Mouse (Mus musculus) gastrocnemius, postnatal 10 days (tissue): Measurements from ENCODE around the gene Tmem95. TPM values are rescaled to one million over a fixed set of nuclear protein-coding genes. Genes with fewer than 3 reads are reported as not detected.
A peak's percentile ranks its signal among the peaks of the same experiment; 100 is the strongest.
"Not testable (repeated sequence)": the region's sequence is repeated elsewhere in the genome, so short reads cannot be mapped to it uniquely, and the experiment has no call there.

Experiments used
- DNase-seq: peaks from one replicate; pipeline ENCODE4 v3.0.0; 2021; ENCODE audit warnings: mixed read lengths
- long read RNA-seq, 2 experiments: library from polyadenylated mRNA; stranded (forward); transcript quantifications; one replicate each; pipeline ENCODE4 v2.0.0; 2021
- total RNA-seq, 2 experiments: library from RNA; stranded (reverse); gene quantifications; 2 replicates each; pipeline ENCODE4 v1.2.3; 2021

Tmem95 gene
- not detected for total RNA-seq
- long read RNA-seq, experiment 1 = 0 reads
- long read RNA-seq, experiment 2 = 0 reads

DNA sequence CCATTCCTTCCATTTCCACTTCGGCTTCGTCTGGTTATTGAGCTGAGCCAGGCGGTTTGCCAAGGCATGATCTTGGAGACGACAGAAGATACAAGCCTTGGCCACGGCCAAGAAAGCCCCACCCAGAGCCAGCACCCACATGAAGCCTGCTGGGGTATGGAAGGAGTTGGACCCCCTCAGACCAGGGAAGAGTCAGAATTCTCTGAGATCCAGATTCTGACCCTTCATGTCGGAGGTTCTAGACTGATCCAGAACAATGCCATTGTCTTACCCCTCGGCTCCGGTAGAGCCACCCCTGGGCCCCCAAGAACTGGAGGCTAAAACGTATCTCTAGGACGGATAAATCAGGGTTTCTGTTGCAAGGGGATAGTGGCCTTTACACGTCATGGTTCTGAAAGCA lies at the start of gene Tmem95:
Gene Tmem95, minus strand, starts transcription at position 141 of the 400 bp plus-strand sequence.
- DNase-seq = no peak

DNA sequence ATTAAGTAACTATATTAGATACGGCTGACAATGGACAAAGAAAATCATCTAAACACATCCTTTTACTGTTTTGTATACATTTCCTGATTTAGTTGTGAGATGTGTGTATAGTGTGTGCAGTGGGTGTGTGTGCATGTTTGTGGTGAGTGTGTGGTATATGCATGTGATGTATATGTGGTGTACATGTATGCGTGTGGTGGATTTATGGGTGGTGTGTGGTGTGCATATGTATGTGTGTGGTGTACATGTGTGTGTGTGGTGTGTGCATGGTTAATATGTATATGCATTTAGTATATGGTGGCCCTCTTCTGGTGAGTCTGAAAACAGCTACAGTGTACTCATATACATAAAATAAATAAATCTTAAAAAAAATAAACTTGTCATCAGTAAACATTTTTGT lies 49.7 kb upstream of the Tmem95 start:
- no peak for DNase-seq

DNA sequence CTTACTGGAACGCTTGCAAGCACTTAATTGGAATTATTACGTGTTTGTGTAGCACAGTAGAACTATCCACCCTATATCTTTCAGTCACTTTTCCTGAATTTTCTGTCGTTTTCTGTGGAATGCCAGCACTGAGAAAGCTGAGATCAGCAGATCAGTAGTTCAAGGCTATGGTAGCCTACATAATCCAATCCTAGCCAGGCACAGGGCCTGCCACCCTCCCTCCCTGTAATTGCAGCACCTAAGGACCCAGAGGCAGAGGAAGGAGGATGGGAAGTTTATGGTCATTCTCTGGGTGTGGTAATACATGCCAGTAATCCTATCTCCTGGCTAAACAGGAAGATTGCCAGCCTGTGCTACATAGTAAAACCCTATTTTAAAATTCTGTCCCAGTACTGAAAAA lies 45.0 kb upstream of the Tmem95 start:
- no peak for DNase-seq

DNA sequence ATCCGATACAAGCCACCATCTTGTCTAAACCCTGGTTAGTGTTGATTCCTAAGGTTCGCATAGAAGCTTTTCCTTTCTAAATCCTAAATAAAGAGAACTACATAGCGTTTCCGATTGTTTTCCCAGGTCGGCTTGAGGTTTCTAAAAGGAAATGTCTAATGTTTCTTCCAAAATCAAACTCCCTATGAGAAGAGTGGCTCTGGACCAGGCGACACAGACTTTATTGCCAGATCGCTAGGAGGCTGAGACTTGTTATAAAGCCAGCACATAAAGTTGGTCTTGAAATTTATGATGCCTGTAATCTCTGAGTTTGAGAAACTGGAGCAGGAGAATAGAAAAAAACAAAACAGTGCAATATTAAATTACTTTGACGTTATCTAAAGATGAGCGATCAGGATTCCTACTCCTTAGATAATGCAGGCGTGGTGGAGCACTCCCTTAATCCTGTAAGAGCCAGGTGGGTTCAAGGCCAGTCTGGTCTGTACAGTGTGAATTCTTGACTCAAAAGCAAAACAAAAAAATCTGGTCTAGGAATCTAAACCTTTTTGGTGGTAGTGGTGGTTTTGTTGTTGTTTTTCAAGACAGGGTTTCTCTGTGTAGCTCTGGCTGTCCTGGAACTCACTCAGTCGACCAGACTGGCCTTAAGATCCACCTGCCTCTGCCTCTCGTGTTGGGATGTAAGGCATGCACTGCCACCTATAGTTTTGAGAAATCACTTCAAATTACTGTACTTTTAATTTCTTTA lies 44.4 kb upstream of the Tmem95 start:
- no peak for DNase-seq

DNA sequence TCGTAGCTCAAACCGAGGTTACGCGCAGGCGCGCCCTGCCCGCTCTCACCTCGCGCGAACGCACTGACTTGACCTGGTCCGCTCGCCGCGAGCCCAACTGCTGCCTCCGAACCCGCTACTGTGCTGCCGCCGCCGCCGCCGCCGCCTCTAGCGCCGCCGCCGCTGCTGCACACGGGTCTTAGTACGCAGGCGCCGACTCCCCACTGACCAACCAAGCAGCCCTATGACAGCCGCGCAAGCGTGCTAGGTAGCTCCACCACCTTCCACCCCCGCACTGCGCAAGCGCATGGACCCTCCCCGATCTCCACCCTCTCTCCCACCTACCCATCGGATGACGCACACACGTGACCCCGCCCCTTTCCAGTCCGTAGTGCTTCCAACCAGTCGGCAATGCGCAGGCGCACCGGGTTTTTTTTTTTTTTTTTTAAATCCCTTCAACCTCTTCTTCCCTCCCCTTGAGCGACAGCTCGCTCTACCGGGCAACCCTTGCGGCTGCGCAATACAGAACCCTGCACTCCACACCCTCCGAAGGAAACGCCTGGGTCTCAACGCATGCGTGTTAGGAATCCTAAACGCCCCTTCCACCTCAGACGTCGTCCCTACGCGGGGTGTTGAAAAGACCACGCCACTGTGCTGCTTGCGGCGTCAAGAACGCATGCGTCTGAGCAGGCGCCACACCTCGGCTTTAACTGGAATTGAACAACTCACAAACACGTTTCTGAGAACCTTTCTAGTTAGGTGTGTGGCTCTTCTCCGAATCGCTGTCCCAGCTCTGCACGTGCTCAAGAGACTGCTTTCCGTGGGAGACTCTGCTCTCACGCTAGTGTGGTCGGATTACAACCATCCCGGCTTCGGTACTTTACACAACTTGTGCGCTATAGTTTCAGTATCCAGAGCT lies 43.5 kb upstream of the Tmem95 start, which contains the start of gene Eif5a:
Gene Eif5a, minus strand, starts transcription at position 845 of the 898 bp plus-strand sequence.
- peak; percentile 100 for DNase-seq

DNA sequence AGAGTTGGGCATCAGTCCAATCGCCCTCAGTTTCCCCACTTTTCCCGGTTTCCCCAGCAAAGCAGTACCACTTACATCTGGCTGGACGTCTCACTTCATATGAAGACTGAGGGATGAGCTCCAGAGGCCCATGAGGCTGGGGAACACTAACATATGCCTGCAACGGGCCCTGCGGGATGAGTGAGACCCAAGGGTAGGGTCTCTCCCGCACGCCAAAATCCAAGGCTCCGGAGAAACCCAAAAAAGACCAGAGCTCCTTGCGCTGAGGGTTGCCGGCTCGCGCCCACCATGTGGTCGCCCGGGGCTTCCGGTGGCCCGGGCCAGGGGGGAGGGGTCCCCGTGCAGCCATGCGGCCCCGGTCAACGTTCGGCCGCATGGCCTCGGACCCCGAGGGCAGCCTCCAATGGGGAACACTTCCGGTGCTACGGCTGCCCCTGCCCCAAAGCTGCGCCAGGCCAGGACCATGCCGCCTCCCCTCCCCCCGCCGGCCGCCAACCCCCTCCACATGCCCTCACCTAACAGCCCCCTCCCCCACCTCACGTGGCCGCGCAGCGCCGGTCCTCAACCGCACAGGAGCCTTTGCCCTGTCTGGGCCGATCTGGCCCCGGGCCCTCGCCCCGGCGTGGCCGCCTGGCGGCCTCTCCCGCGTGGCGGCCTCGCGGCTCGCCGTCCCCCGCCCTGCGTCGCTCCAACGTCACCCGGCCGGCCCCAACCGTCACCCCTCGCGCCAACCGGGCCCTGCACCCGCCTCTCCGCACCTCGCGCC lies 42.6 kb upstream of the Tmem95 start:
- peak; percentile 71 for DNase-seq

DNA sequence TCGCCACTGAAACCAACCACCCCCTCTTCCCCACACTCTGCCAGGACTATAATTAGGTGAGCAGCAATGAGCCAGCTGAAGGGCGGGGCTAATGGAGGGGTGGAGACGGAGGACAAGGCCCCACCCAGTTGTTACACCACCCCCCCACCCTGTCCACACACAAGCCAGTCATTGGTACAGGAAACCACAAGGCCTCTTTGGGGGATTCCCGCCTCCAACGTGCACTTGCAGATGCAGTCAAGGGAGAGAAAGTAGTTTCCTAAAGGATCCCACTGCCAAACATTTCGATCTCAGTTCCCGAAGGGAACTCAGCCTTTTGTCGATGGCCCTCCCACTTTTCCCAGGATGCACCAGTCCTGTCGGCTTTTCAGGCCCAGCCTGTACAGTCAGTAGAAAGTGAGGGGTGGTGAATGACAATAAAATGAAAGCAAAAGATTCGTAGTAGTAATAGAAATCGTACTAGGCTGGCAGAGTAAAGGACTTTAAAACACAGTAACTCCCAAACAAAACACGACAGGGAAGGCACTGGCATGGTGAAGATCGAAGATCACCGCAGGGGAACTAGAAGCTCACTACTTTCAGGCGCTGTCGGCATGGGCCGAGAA lies 41.9 kb upstream of the Tmem95 start:
- peak; percentile 76 for DNase-seq

DNA sequence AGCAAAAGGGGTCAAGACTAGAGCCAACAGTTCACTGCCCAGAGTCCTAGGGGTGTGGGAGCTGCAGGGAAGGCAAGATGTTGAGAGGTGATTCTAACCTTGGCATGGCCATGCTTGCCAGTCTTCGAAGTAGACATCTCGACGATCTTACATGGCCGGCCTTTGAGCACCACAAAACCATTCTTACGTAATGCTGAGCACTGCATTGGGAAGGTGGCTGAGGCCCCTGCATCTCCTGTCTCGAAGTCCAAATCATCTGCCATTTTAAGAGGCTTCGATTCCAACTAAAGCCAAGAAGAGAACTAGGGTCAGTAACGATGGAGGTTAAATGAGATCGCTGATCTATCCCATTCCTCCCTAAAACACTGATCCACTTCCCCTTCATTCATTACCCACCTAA lies 41.2 kb upstream of the Tmem95 start:
- no peak for DNase-seq

DNA sequence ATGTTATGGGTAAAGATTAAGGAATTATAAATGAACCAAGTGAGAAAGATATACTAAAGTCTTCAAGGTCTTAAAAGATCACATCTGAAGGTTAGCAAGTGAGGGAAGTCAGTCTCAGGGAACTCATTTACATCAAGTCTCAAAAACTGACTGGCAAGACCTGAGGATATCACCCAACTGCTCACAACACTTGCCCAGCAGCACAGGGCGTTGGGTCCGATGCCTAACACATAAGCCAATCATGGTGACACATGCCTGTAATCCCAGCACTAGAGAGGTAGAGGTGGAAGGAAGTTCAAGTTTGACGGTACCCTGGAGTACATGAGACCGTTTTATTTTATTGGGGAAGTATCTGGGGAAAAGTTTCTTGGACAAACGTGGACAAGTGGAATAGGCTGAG lies 40.3 kb upstream of the Tmem95 start:
- DNase-seq = no peak

DNA sequence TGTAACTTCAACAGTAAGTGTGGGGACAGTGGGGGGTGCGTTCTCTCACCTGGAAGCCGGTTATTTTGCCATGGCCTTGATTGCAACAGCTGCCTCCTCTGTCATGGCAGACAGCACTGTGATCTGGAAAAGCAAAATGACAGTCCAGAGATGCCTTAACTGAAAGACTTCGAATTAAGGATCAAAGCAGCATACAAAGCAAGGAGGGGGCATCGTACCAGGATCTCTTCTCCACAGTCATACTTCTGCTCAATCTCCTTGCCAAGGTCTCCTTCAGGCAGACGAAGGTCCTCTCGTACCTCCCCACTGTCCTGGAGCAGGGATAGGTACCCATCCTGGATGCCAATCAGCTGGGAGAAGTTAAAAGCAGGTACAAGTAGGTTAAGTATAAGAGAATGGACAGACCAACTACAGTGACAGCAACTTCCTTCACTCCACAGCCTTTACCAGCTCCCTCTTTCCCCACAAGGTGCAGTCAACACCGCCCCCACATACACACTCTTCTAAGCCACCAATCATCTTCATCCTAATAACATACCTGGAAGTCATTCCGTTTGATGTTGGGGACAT lies 39.6 kb upstream of the Tmem95 start:
- no peak for DNase-seq

DNA sequence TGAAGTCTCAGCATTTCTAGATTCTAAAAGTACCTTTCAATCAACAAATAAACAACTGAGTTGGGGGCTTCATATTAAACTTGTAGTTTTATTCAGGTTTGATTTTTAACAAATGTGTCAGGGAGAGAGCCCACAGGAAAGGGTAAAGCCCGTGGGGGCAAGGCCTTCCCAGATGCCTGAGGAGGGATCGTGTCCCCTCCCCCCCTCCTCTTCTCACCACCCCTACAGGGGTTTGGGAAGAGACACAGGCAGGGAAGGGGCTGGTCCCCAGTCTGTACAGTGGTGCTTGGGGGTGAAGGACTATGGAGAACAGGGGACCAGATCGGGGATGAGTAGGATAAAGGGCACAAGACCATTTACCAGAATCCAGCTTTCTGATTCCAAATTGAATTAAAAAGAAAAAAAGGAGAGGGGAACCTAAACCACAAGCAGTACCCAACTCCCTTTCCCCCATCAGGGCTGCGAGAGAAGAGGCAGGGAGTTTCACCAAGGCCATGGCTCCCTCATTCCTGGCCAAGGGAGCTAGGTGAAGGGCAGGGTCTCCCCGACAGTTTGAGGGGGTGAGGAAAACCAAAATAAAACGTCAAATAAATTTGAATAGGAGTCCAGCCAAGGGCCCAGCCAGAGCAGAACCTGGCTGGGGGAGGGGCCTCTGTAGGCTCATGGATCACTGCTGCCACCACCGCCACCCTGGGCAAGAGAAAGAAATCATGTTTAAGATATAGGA lies 39.0 kb upstream of the Tmem95 start:
- DNase-seq = not testable (repeated sequence)

DNA sequence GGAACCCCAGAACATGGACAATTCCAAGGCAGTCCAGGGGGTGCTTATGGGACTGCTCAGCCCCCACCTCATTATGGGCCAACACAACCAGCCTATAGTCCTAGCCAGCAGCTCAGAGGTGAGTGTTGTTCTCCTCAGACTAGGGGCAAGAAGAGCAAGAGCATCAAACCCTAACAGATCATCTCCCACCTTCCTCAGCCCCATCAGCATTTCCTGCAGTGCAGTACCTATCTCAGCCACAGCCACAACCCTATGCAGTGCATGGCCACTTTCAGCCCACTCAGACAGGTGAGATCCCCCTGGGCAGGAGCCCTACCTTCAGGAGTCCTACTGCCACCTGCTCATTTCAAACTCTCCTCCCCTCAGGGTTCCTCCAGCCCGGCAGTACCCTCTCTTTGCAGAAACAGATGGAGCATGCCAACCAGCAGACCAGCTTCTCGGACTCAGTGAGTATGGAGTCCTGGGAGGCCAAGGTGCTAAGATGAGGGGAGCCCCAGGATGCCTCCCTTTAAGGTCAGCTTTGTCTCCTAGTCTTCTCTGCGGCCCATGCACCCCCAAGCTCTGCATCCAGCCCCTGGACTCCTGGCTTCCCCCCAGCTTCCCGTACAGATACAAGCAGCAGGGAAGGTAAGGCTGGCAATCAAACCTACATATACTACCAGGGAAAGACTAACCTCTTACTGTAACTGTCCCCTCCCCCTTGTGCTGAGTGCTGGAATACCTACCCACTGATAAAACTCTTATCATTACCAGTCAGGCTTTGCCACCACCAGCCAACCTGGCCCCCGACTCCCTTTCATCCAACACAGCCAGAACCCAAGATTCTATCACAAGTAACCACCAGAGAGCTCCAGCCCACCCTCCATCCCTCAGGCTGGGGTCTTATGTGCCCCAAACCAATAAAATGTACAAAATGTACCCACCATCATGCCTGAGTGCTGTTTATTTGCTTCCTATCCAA lies 38.1 kb upstream of the Tmem95 start:
- DNase-seq = no peak

DNA sequence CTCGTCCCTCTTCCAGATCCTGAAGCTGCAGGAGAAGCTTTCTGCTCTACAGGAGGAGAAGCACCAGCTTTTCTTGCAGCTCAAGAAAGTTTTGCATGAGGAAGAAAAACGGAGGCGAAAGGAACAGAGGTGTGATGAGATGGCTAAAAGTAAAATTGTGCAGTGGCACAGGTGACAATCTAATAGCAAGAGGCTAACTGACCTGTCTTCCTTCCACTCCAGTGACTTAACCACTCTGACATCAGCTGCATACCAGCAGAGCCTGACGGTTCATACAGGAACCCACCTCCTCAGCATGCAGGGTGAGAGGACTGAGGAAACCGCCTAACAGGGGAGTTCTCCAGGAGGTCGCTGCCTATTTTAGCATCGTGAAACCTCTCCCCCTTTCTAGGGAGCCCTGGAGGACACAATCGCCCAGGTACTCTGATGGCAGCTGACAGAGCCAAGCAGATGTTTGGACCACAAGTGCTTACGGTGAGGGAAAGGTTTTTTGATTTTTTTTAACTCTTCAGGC lies 37.2 kb upstream of the Tmem95 start:
- no peak for DNase-seq

DNA sequence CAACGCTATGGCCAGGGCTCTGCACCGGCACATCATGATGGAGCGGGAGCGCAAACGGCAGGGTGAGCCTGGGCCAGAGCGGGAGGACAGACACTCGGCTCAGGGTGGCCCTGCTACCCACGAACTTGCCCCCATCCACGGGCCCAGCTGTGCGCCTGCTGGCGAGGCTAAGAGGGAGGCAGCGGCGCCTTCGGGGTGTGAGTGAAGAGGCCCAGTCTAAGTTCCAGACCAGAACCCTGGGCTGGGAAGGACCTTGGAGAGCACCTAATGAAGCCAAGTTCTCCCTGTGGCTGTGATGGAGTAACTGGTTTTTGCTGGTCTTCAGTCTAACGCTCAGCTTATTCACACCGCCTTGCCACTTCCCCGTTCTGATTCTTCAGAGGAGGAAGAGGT lies 36.5 kb upstream of the Tmem95 start:
- no peak for DNase-seq

DNA sequence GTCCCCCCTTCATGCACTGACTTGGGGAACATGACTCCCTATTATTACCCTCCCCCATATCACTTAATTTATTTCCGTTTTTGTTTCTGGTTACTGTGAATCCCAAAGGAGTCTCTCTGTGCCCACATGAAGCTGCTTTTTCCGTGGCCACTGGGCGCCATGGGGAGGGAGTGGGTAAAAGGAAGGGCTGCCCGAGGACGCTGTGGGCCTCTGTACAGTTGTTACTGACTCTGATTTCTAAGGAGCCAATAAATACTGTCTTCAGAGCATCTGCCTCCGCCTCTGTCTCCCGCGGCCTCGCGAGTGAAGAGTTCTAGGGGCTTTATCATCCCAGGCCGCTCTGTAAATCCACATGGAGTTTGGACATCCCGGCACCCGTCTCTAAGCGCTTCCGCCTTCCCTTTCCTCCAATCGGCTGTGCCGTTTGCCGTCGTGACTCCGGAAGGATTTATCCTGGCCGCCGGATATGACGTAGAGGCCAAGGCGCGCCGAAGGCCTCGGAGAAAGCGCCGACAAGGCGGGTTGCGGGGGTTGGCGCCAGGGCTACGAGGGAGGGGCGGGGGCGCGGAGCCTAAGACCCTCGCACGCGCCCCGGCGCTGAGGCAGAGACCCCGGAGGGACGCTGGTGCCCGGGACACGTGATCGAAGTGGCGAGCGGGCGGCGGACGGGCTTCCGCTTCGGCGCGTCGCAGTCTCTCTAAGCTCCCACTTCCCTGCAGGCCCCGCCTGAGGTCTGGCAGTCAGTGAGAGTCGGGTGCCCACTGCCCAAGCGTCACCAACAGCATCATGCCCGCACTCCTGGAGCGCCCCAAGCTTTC lies 35.9 kb upstream of the Tmem95 start, which contains the start of gene Gps2:
Gene Gps2, plus strand, starts transcription at position 335 of the 818 bp plus-strand sequence.
- peak; percentile 89 for DNase-seq

DNA sequence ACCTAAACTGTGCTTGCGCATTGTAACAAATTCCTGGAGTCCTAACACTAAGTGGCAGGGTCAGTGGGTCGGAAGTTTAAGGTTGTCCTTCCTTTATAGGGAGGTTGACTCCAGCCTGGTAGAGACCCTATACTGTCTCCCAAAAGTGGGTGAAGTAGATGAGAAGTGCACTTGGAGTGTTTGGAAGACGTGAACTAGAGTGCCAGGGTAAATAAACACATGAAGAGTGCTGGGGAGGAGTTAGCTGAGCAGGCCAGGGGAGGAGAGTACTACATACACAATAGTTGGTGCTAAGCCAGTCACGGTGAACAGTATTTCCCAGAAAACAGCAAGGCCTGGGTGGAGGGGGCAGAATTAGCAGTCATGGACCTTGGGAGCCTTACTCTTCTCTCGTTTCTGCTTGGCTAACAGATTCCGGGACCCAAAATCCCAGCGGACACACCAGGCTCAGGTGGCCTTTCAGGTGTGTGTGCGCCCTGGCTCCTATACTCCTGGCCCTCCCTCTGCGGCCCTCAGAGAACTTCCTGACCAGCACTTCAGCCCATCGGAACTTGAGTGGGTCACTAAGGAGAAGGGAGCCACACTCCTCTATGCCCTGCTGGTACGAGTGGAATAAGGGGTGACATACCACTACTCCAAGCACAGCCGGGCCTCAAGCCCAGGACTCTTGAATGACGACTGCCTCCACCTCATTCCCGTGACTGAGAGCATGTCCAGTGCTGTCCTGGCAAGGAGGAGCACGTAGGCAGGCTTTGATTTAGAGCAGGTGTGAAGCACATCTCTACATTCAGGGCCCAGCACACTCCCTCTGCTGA lies 35.1 kb upstream of the Tmem95 start:
- no peak for DNase-seq

DNA sequence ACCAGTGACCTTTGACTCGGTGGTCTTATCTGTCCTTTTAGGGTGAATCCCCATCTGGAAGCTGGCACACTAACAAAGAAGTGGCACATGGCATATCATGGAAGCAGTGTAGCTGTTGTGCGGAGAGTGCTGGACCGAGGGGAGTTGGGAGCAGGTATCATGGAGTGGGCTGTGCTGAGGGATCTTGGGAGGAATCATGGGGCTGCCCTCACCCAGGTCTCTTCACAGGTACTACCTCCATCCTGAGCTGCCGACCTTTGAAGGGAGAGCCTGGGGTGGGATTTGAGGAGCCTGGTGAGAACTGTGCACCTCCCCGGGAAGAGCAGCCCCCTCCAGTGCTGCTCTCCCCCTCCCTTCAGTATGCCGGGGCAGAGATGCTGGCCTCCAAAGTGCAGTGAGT lies 33.9 kb upstream of the Tmem95 start:
- no peak for DNase-seq
